In genomic region chr4:95234030-95234555, GRCm38 (mm10) we compare ENCODE assay signal across 15 mouse cellular contexts.
DNase-seq lines count a peak whose midpoint lies in the region; ATAC-seq lines count a peak whose summit lies in the region.
"Had no signal": no experiment of that assay in that cellular context is flagged by ENCODE, and none has a peak within 500 bp of the region (broad histone marks: within the 10 kb centered on the region; RNA-seq: fewer than 3 reads in every experiment).

No protein-coding gene starts in this region.

- no peaks in the 10 kb centered on the region for H3K4me1 ChIP-seq in heart, embryonic 10.5 days
- no peaks in the 10 kb centered on the region for H3K4me1 ChIP-seq in intestine, embryonic 15.5 days (replicated peaks)
- no peaks in the 10 kb centered on the region for H3K4me1 ChIP-seq in midbrain, embryonic 10.5 days
- H3K4me1 ChIP-seq: limb, embryonic 12.5 days had no signal

- no peaks in the 10 kb centered on the region for H3K36me3 ChIP-seq in heart, embryonic 10.5 days
- H3K36me3 ChIP-seq in intestine, embryonic 15.5 days = no peaks in the 10 kb centered on the region
- no peaks in the 10 kb centered on the region for H3K36me3 ChIP-seq in midbrain, embryonic 10.5 days
- H3K36me3 ChIP-seq: G1E; limb, embryonic 12.5 days had no signal

- DNase-seq in heart, adult 11 months = peak; percentile 96
- no peak for DNase-seq in heart, embryonic 10.5 days (ENCODE audit: low spot score)
- peak; percentile 38 for DNase-seq in urinary bladder, postnatal 14 days (ENCODE audit: low spot score)
- no peak for DNase-seq in urinary bladder, adult 2 months (ENCODE audit: low spot score)
- peak; percentile 36 for DNase-seq in heart, postnatal 4 days
- no peak for DNase-seq in midbrain, embryonic 10.5 days (ENCODE audit: low spot score)
- DNase-seq in right cerebral cortex, postnatal 10 days (ENCODE audit: low spot score in 2 of 2) = no peak
- DNase-seq: cerebellum, adult 11-12 months; liver, postnatal 0 days had no signal

- H3K9me3 ChIP-seq in heart, embryonic 10.5 days = no peaks in the 10 kb centered on the region
- H3K9me3 ChIP-seq in intestine, embryonic 15.5 days = no peaks in the 10 kb centered on the region
- no peaks in the 10 kb centered on the region for H3K9me3 ChIP-seq in midbrain, embryonic 10.5 days (replicated peaks)
- H3K9me3 ChIP-seq: G1E; limb, embryonic 12.5 days had no signal

- H3K9ac ChIP-seq in intestine, embryonic 15.5 days = no peak overlapping the region
- H3K9ac ChIP-seq: limb, embryonic 12.5 days; liver, postnatal 0 days had no signal

- H3K4me3 ChIP-seq in heart, embryonic 10.5 days = no peak overlapping the region
- H3K4me3 ChIP-seq in intestine, embryonic 15.5 days (replicated peaks) = no peak overlapping the region
- no peak overlapping the region for H3K4me3 ChIP-seq in midbrain, embryonic 10.5 days
- H3K4me3 ChIP-seq: limb, embryonic 12.5 days had no signal

- no peak overlapping the region for H3K4me2 ChIP-seq in intestine, embryonic 15.5 days (replicated peaks)
- H3K4me2 ChIP-seq: limb, embryonic 12.5 days; midbrain, embryonic 11.5 days had no signal

- H3K27me3 ChIP-seq in heart, embryonic 10.5 days (ENCODE audit: insufficient read depth, poor library complexity, severe bottlenecking) = no peaks in the 10 kb centered on the region
- no peaks in the 10 kb centered on the region for H3K27me3 ChIP-seq in intestine, embryonic 15.5 days (replicated peaks)
- no peaks in the 10 kb centered on the region for H3K27me3 ChIP-seq in midbrain, embryonic 10.5 days (ENCODE audit: low read depth, poor library complexity, severe bottlenecking)
- H3K27me3 ChIP-seq: limb, embryonic 12.5 days had no signal

- WGBS in heart, embryonic 10.5 days = 77% methylated on average over 2 of the region's 2 CpGs
- WGBS in intestine, embryonic 15.5 days = 74% methylated on average over 2 of the region's 2 CpGs
- 90% methylated on average over 2 of the region's 2 CpGs for WGBS in midbrain, embryonic 10.5 days

- H3K27ac ChIP-seq in heart, embryonic 10.5 days = no peak overlapping the region
- H3K27ac ChIP-seq in intestine, embryonic 15.5 days = no peak overlapping the region
- H3K27ac ChIP-seq in midbrain, embryonic 10.5 days (replicated peaks) = no peak overlapping the region
- H3K27ac ChIP-seq: limb, embryonic 12.5 days; stomach, postnatal 0 days had no signal

- ATAC-seq in intestine, embryonic 15.5 days = no peak
- ATAC-seq: intestine, embryonic 16.5 days; liver, postnatal 0 days had no signal

Comparison
In these comparisons a context has a peak if more than half of its experiments do, and no peak if none do; other contexts are left out.
1. DNase-seq: peak in heart, adult 11 months (single experiment), urinary bladder, postnatal 14 days (single experiment) and heart, postnatal 4 days (single experiment); none in heart, embryonic 10.5 days (single experiment), urinary bladder, adult 2 months (single experiment), midbrain, embryonic 10.5 days (single experiment) and right cerebral cortex, postnatal 10 days (0 of 2).